Mouse (Mus musculus) liver, embryonic 11.5 days (tissue): ENCODE measurements around the gene Gtf3c6. TPM values are rescaled to one million over a fixed set of nuclear protein-coding genes. Genes with fewer than 3 reads are reported as not detected.
A peak's percentile ranks its signal among the peaks of the same experiment; 100 is the strongest.
"Not testable (repeated sequence)": the region's sequence is repeated elsewhere in the genome, so short reads cannot be mapped to it uniquely, and the experiment has no call there.

Source experiments
- ATAC-seq: fragments of 200-750 bp; cut with Nextera tagmentation; replicated peaks from 2 replicates; pipeline ENCODE4 v1.8.0; 2017; ENCODE audit warnings: moderate number of reproducible peaks, mild to moderate bottlenecking, moderate TSS enrichment, moderate library complexity; ENCODE audit not compliant: low FRiP score
- DNase-seq: peaks from one replicate; pipeline ENCODE4 v3.0.0-alpha.2; 2017; ENCODE audit warnings: low spot score
- H3K27ac ChIP-seq: fragments of 300-500 bp; sonication (generic); 2 replicates; pipeline ENCODE4 v1.5.1; 2014; ENCODE audit warnings: mild to moderate bottlenecking, low read depth, low read length, control low read depth
- H3K27me3 ChIP-seq: fragments of 300-500 bp; sonication (generic); replicated peaks from 2 replicates; pipeline ENCODE4 v1.6.1; 2014; ENCODE audit warnings: low read length, mixed read lengths; ENCODE audit not compliant: control insufficient read depth, insufficient read depth
- H3K36me3 ChIP-seq: fragments of 300-500 bp; sonication (generic); 2 replicates; pipeline ENCODE4 v1.6.1; 2014; ENCODE audit warnings: mild to moderate bottlenecking, low read length, moderate library complexity, mixed read lengths; ENCODE audit not compliant: control insufficient read depth, insufficient read depth
- H3K4me1 ChIP-seq: fragments of 300-500 bp; sonication (generic); replicated peaks from 2 replicates; pipeline ENCODE4 v1.6.1; 2014; ENCODE audit warnings: low read length, mixed read lengths; ENCODE audit not compliant: control insufficient read depth, insufficient read depth
- H3K4me2 ChIP-seq: fragments of 300-500 bp; sonication (generic); 2 replicates; pipeline ENCODE4 v1.6.1; 2014; ENCODE audit warnings: mild to moderate bottlenecking, control low read depth, moderate library complexity
- H3K4me3 ChIP-seq: fragments of 300-500 bp; sonication (generic); 2 replicates; pipeline ENCODE4 v1.5.1; 2014; ENCODE audit warnings: low read depth, low read length, control low read depth
- H3K9ac ChIP-seq: fragments of 300-500 bp; sonication (generic); 2 replicates; pipeline ENCODE4 v1.6.1; 2014; ENCODE audit warnings: low read depth, low read length, control low read depth
- H3K9me3 ChIP-seq: fragments of 300-500 bp; sonication (generic); 2 replicates; pipeline ENCODE4 v1.6.1; 2016; ENCODE audit warnings: low read length, inconsistent platforms, mixed read lengths; ENCODE audit not compliant: control insufficient read depth
- WGBS: fragments of 180-500 bp; shearing (Covaris S2); extraction: QIAGEN DNeasy Blood & Tissue Kit; methylation state at CpG from one replicate; pipeline ENCODE4 v1.1.7; 2014; 5-methylcytosine and 5-hydroxymethylcytosine counted together
- polyA plus RNA-seq: library from polyadenylated mRNA; unstranded; fragments of >200 nt; fragmentation: Nextera tagmentation; extraction: Ambion mirVana; gene quantifications from 2 replicates; pipeline ENCODE4 v1.2.1, GENCODE M21; 2014

Gtf3c6 gene
- polyA plus RNA-seq = 89.0 and 117 TPM in 2 replicates

DNA sequence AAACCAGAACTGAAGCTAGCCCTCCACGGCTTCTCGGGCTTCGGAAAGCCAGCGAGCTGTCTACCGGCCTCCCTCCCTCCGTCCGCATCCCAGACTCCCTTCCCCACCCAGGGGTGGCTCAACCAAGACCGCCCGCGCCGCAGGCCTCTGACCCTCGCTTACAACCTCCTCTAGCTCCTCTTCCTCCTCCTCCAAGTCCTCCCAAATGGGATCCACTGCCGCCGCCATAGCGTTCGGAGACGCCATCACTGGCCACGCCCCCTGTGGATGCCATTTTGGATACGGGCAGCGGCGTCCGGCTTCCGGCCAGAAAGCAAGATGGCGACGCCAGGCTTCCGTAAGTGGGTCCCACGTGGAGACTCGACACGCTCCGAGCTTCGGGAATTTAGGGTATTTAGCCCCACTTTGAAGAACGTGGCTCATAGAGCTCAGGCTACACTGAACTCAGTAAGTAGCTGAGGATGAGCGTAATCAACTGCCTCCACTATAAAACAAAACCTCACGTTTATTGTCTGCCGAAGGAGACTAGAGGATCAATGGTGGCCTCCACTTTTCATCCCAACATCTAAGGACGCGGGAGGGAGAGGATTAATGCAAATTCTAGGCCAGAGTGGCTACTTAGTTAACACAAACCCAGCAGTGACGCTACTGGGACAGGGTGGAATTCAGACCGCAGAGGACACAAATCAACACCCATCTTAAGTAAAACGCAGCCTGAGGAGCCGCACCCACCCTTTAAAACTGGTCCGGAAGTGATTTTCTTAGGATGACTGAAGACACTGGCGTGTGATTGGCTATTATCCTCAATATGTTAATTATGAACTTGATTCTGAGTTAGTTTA is at the start of gene Gtf3c6:
Gene Gtf3c6 (minus strand): TSS at position 695 of the 842 bp plus-strand sequence.
- Histone ChIP-seq H3K27ac (peak within 1 kb of the TSS; percentile 95), H3K36me3 (peaks cover 7% of the 10 kb centered on the region), H3K4me2 (peak within 1 kb of the TSS; percentile 75), H3K4me1 (peaks cover 13% of the 10 kb centered on the region), H3K4me3 (peak within 1 kb of the TSS; percentile 66), H3K9me3 (no peaks in the 10 kb centered on the region), H3K27me3 (no peaks in the 10 kb centered on the region), H3K9ac (peak within 1 kb of the TSS; percentile 77)
- under 1% methylated on average over 43 of the region's 43 CpGs for WGBS
- ATAC-seq = peak; percentile 63
- DNase-seq = peak; percentile 93

DNA sequence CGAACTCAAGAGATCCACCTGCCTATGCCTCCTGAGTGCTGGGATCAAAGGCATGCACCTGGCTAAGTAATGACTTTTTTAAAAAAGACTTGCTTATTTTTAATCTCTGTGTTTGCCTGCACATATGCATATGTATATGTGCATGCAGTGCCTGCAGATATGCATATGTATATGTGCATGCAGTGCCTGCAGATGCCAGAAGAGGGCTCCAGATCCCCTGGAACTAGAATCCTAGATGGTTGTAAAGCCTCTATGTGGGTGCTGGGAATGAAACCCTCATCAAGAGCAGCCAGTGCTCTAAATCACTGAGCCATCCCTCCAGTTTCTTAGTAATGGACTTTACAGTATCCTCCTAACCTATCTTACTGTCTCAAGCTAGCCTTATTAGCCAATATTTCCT is 48.1 kb upstream of the Gtf3c6 start:
- no peak for ATAC-seq
- no peaks in the 10 kb centered on the region for H3K36me3 ChIP-seq
- no peaks in the 10 kb centered on the region for H3K9me3 ChIP-seq
- H3K27me3 ChIP-seq = no peaks in the 10 kb centered on the region
- H3K4me2 ChIP-seq = no peak overlapping the region
- H3K4me3 ChIP-seq = no peak overlapping the region
- 77% methylated on average over 1 of the region's 1 CpGs for WGBS
- no peak for DNase-seq
- H3K4me1 ChIP-seq = peaks cover 8% of the 10 kb centered on the region
- H3K9ac ChIP-seq = no peak overlapping the region
- H3K27ac ChIP-seq = no peak overlapping the region

DNA sequence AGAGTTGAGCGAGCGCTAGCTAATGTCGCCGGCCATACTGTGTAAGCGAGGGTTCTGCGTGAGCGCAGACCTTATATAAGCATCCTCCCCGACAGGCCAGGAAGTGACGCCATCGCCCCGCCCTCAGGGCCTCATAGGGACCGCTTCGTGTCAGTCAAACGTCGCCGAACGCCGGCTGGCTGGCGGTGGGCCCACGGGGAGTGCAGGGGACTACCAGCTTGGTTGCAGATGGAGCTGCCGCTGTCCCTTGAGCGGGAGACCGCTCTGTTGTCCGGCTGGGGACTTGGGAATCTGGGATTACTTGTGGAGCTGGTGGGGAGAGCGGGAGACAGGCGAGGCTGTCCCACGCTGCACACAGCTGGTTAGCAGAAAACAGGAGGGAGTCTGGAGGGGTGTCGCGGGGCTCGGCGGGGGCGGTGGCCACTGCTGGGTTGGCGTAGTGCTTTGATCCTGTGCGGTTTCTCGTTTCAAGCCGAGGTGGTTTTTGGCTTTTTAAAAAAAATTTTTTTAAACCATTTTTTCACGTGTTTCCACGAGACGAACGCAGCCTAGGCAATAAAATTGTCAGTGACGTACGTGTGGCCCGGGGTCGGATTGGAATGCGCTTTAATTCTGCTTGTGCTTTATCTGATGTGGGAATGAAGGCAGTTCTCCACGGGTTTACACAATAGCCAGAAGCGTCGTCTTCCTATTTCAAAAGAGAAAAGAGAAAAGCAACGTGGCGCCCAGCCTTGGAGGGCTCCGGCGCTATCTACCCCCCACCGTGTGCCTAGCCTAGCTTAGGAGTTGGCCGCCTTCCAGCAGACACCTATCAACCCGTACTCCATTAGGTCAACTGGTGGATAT is 44.5 kb upstream of the Gtf3c6 start, which contains the start of gene Amd1:
Gene Amd1 (minus strand): TSS at position 47 of the 846 bp plus-strand sequence.
- H3K4me3 ChIP-seq = peak within 1 kb of the TSS; percentile 94
- peak within 1 kb of the TSS; percentile 96 for H3K27ac ChIP-seq
- ATAC-seq (peak; percentile 93), DNase-seq (peak; percentile 99)
- peaks cover 19% of the 10 kb centered on the region for H3K4me1 ChIP-seq
- H3K9me3 ChIP-seq = no peaks in the 10 kb centered on the region
- no peaks in the 10 kb centered on the region for H3K27me3 ChIP-seq
- peaks cover 2% of the 10 kb centered on the region; the same call in 1 of the 2 replicates for H3K36me3 ChIP-seq
- H3K9ac ChIP-seq = peak within 1 kb of the TSS; percentile 99
- H3K4me2 ChIP-seq = peak within 1 kb of the TSS; percentile 94
- under 1% methylated on average over 55 of the region's 55 CpGs for WGBS

DNA sequence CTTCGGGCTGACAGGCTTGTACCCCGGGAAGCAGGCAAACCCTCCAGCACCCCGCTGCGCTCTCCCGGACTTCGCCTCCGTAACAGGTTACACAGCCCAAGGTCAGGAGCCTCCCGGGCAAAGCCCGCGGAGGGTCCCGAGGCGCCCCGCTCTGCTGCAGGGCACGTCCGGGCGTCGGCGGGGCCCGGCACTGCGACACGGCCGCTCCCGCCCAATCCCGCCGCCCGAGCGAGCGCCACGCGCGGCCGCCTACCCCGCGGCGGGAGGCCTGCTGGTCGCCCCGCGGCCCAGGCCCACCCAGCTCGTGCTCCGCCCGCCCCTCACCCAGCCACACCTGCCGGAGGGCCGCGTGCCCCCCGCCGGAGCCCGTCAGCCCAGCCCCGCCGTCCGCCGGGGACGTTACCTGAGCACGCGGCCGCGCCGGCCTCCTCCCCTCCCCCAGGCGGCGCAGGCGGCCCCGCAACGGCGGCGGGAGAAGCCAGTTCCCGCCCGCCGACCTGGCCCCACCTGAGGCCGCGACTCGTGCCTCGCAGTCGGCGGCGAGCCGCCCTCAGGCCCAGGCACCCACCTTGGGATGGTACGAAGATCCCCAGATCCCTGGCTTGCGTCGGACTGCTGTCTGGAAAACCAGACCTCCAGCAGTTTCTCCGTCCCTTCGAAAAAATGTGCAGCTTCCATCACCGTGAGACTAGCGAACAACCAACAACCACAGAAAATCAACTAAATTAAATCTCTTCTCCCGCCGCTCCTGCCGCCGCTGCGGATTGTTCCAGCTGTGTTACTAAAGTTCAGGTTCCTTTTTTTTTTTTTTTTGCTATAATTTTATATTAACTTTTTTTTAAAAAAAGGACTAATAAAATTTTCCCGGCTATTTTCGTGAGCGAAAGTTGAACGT is 43.5 kb upstream of the Gtf3c6 start:
- DNase-seq = peak; percentile 72
- H3K9ac ChIP-seq = peak overlapping the region; percentile 99
- not testable (repeated sequence) for H3K9me3 ChIP-seq, H3K27me3 ChIP-seq, H3K36me3 ChIP-seq
- peak; percentile 41 for ATAC-seq
- peak overlapping the region; percentile 94 for H3K4me3 ChIP-seq
- under 1% methylated on average over 75 of the region's 91 CpGs for WGBS
- H3K27ac ChIP-seq = peak overlapping the region; percentile 95
- H3K4me1 ChIP-seq = peaks cover 26% of the 10 kb centered on the region
- peak overlapping the region; percentile 94 for H3K4me2 ChIP-seq

DNA sequence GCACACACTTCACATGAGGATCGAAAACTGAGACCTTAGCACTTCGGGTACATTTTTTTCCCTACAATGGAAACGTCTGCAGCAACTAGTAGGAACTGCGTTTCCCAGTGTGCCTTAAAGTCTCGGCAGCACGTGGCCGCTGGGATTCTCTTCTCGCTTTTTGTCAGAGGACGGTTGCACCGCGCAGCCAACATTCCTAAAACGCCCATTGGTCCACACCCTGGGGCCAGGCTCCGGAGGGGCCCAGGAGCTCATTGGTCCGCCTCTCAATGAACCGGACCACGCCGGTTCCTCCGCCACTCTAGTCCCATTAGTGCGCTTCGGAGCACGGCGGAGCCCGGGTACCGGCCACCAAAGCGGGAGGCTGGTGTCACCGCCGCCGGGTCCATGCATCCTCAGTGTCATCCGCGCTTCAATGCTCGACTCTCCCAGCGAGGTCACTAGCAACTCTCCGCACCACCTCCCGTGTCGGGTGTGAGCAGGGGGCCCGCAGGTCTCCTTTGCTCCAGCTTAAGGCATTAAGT is 42.8 kb upstream of the Gtf3c6 start:
- WGBS = under 1% methylated on average over 36 of the region's 36 CpGs
- Histone ChIP-seq H3K27ac (peak overlapping the region; percentile 95), H3K9me3 (no peaks in the 10 kb centered on the region), H3K4me2 (peak overlapping the region; percentile 94), H3K27me3 (no peaks in the 10 kb centered on the region), H3K9ac (peak overlapping the region; percentile 99), H3K36me3 (peaks cover 6% of the 10 kb centered on the region; the same call in 1 of the 2 replicates), H3K4me3 (peak overlapping the region; percentile 94), H3K4me1 (peaks cover 29% of the 10 kb centered on the region)
- peak; percentile 85 for DNase-seq
- ATAC-seq = peak; percentile 83

DNA sequence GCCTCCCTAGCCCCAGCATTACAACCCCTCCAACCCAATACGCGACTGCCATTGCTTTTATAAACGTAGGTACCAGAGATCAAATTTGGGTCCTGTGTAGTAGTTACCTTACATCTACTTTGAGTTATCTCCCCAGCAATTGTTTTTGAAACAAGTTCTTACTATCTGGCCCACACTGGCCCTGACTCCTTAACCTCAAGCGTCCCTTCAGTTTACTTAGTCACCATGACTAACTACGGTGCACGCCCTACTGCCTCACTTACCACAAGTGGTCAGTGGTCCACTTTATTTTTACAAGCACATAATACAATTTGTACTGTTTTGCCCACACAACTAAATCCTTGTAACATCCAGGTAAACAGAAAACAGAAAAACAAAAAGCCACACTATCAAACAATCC is 34.7 kb upstream of the Gtf3c6 start:
- WGBS = 83% methylated on average over 6 of the region's 6 CpGs
- no peaks in the 10 kb centered on the region for H3K27me3 ChIP-seq
- H3K27ac ChIP-seq = no peak overlapping the region
- no peak for ATAC-seq
- no peak overlapping the region for H3K4me3 ChIP-seq
- no peak overlapping the region for H3K4me2 ChIP-seq
- H3K4me1 ChIP-seq = peaks cover 10% of the 10 kb centered on the region
- no peak for DNase-seq
- H3K36me3 ChIP-seq = peaks cover 33% of the 10 kb centered on the region
- no peak overlapping the region for H3K9ac ChIP-seq
- no peaks in the 10 kb centered on the region for H3K9me3 ChIP-seq

DNA sequence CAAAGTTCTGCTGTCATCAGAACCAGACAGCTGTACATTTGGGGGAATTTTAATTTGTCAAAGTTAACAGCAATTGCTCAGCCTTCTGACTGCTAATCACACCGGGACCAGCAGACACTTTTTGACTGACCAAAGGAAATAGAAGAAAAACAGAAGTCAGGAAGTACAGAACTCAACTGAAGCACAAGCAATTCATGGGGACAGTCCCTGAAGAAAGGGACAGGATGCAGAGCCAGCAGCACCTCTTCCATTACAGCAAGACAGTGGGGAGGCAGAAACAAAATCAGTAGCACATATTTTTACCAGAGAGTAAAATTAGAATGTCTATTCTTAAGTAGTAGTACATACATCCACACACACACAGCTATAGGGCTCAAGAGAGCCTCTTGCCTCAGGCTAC is 28.9 kb upstream of the Gtf3c6 start:
- H3K4me1 ChIP-seq = no peaks in the 10 kb centered on the region
- no peaks in the 10 kb centered on the region for H3K9me3 ChIP-seq
- no peak for ATAC-seq
- H3K4me2 ChIP-seq = no peak overlapping the region
- no peak for DNase-seq
- H3K27ac ChIP-seq = no peak overlapping the region
- 74% methylated on average over 1 of the region's 1 CpGs for WGBS
- H3K4me3 ChIP-seq = no peak overlapping the region
- H3K36me3 ChIP-seq = peaks cover 29% of the 10 kb centered on the region
- no peak overlapping the region for H3K9ac ChIP-seq
- H3K27me3 ChIP-seq = no peaks in the 10 kb centered on the region

DNA sequence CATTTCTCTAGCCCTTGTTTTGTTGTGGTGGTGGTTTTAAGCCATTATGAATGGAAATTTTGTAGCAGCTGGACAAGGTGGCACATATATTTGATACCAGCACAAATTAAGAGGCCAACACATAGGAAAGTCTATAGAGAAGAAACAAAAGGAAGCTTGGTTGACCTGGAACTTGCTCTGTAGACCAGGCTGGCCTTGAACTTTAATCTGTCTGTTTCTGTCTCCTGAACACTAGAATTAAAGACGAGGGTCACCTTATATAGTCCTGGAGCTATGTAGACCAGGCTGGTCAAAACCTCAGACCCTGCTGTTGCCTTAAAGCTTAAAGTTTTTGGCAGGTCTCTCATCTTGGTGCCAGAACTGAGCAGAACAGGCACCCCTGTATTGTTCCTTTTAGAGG is 27.7 kb upstream of the Gtf3c6 start:
- H3K36me3 ChIP-seq = peaks cover 18% of the 10 kb centered on the region
- ATAC-seq (0 out of 2 replicates have a peak, but pooled peaks have one; percentile 20), DNase-seq (no peak)
- H3K27ac ChIP-seq = no peak overlapping the region
- H3K27me3 ChIP-seq = no peaks in the 10 kb centered on the region
- 76% methylated on average over 1 of the region's 1 CpGs for WGBS
- H3K4me3 ChIP-seq = no peak overlapping the region
- H3K4me2 ChIP-seq = no peak overlapping the region
- no peaks in the 10 kb centered on the region for H3K9me3 ChIP-seq
- no peaks in the 10 kb centered on the region for H3K4me1 ChIP-seq
- no peak overlapping the region for H3K9ac ChIP-seq
